Mouse (Mus musculus) thymus, postnatal 14 days (tissue): ENCODE data around the gene Zrsr2.

ENCODE experiments used
- DNase-seq: peaks from one replicate; pipeline ENCODE4 v3.0.0; 2021

Gene Zrsr2

GRCm38 (mm10) chrX:163958467-163958875 lies at the start of gene Zrsr2:
Zrsr2 (minus strand) TSS chrX:163958661.
- DNase-seq, result peak; percentile 93

GRCm38 (mm10) chrX:164004809-164005208 lies 46.3 kb upstream of the Zrsr2 start:
- no peak for DNase-seq

- peak; percentile 3 for DNase-seq
These were observed 41.4 kb upstream of the Zrsr2 start for GRCm38 (mm10) chrX:163999848-164000247.

GRCm38 (mm10) chrX:163996754-163997153 lies 38.3 kb upstream of the Zrsr2 start:
- DNase-seq, result no peak

- DNase-seq, result no peak
These were observed 29.4 kb upstream of the Zrsr2 start for GRCm38 (mm10) chrX:163987718-163988374.

GRCm38 (mm10) chrX:163982129-163982528 lies 23.7 kb upstream of the Zrsr2 start:
- no peak for DNase-seq

- no peak for DNase-seq
These were observed 23.0 kb upstream of the Zrsr2 start for GRCm38 (mm10) chrX:163981500-163981899.

- DNase-seq, result no peak
These were observed 22.6 kb upstream of the Zrsr2 start for GRCm38 (mm10) chrX:163981092-163981491.

GRCm38 (mm10) chrX:163957803-163958466 lies 526 bp downstream of the Zrsr2 start:
- DNase-seq, result peak; percentile 83

GRCm38 (mm10) chrX:163957381-163957780 lies 1.1 kb downstream of the Zrsr2 start:
- no peak for DNase-seq

- DNase-seq, result no peak
These were observed 6.8 kb downstream of the Zrsr2 start for GRCm38 (mm10) chrX:163951618-163952017.

- no peak for DNase-seq
These were observed 14.1 kb downstream of the Zrsr2 start for GRCm38 (mm10) chrX:163944381-163944780.

GRCm38 (mm10) chrX:163938587-163938986 lies 19.9 kb downstream of the Zrsr2 start:
- DNase-seq, result no peak

- DNase-seq, result no peak
These were observed 23.7 kb downstream of the Zrsr2 start for GRCm38 (mm10) chrX:163934731-163935130.

GRCm38 (mm10) chrX:163929550-163929949 lies 28.9 kb downstream of the Zrsr2 start:
- DNase-seq, result no peak

- DNase-seq, result peak; percentile 55
These were observed 45.7 kb downstream of the Zrsr2 start for GRCm38 (mm10) chrX:163912791-163913190.

- DNase-seq, result peak; percentile 63
These were observed 49.1 kb downstream of the Zrsr2 start for GRCm38 (mm10) chrX:163909381-163909780.

GRCm38 (mm10) chrX:163908337-163909250 lies 49.9 kb downstream of the Zrsr2 start, which contains the start of gene Ap1s2:
Ap1s2 (plus strand) TSS chrX:163909017.
- peak; percentile 94 for DNase-seq

- no peak for DNase-seq
These were observed 50.5 kb downstream of the Zrsr2 start for GRCm38 (mm10) chrX:163908003-163908336.

GRCm38 (mm10) chrX:163906861-163907260 lies 51.6 kb downstream of the Zrsr2 start:
- DNase-seq, result no peak

GRCm38 (mm10) chrX:163899431-163900020 lies 58.9 kb downstream of the Zrsr2 start:
- DNase-seq, result no peak

GRCm38 (mm10) chrX:163897354-163897753 lies 61.1 kb downstream of the Zrsr2 start:
- DNase-seq, result no peak

GRCm38 (mm10) chrX:163885539-163885981 lies 72.9 kb downstream of the Zrsr2 start:
- no peak for DNase-seq
